8 mouse cellular contexts compared by ENCODE assay signal in genomic region chr2:33444358-33444757, GRCm38 (mm10). TPM values are rescaled to one million over a fixed set of nuclear protein-coding genes. Genes with fewer than 3 reads are reported as not detected.
DNase-seq lines count a peak whose midpoint lies in the region; ATAC-seq and TF ChIP-seq lines count a peak whose summit lies in the region.
"Had no signal": no experiment of that assay in that cellular context is flagged by ENCODE, and none has a peak within 500 bp of the region (broad histone marks: within the 10 kb centered on the region; RNA-seq: fewer than 3 reads in every experiment).

No protein-coding gene starts in this region.

- intact Hi-C loops in heart, postnatal 36 days (cut with DNase I), result no loop called here
- intact Hi-C loops in left cerebral cortex, postnatal 25 days (cut with DNase I), result no loop called here

- peak overlapping the region; percentile 73; the same call in 1 of the 2 replicates for H3K27ac ChIP-seq in ES-E14 (ENCODE audit: insufficient read depth, low read depth, low read length, poor library complexity, severe bottlenecking)
- H3K27ac ChIP-seq in stomach, embryonic 15.5 days, result 0 out of 2 replicates have a peak overlapping the region, but pooled peaks have one; percentile 3
- H3K27ac ChIP-seq: neural tube, embryonic 12.5 days had no signal

- in situ Hi-C loops in ES-E14 (cut with MboI; ENCODE audit: low sequenced_read_pairs in 2 of 2, unreplicated experiment in 2 of 2), result no loop called here

- H3K27me3 ChIP-seq in stomach, embryonic 15.5 days (replicated peaks), result no peaks in the 10 kb centered on the region
- H3K27me3 ChIP-seq: neural tube, embryonic 12.5 days had no signal

- 44% methylated on average over 5 of the region's 5 CpGs for WGBS in stomach, embryonic 15.5 days

- no peak for DNase-seq in ES-E14 (ENCODE audit: low read depth, low spot score)
- DNase-seq in adrenal gland, adult 18-20 months (ENCODE audit: low spot score in 2 of 2), result peak; percentile 81 to 87
- DNase-seq in frontal cortex, adult 2 months (ENCODE audit: extremely low spot score in 1 of 2, low spot score in 1 of 2), result peak; percentile 84 to 91
- DNase-seq in heart, postnatal 36 days, result peak; percentile 88
- DNase-seq in left cerebral cortex, postnatal 25 days (ENCODE audit: low spot score in 2 of 2), result peak; percentile 71 to 96

- no peak for ATAC-seq in stomach, embryonic 15.5 days (ENCODE audit: insufficient read depth, low FRiP score, low read depth)
- no peak for ATAC-seq in erythroid progenitor cell, adult 5-6 weeks (replicated peaks; ENCODE audit: low FRiP score, poor library complexity, severe bottlenecking)

- H3K9ac ChIP-seq in ES-E14 (ENCODE audit: insufficient read depth, low read depth, low read length, poor library complexity, severe bottlenecking), result no peak overlapping the region; the same call in 1 of the 2 replicates
- no peak overlapping the region for H3K9ac ChIP-seq in stomach, embryonic 15.5 days
- H3K9ac ChIP-seq: neural tube, embryonic 12.5 days had no signal

- H3K4me2 ChIP-seq in stomach, embryonic 15.5 days, result no peak overlapping the region
- H3K4me2 ChIP-seq: neural tube, embryonic 12.5 days had no signal

- no peaks in the 10 kb centered on the region for H3K9me3 ChIP-seq in ES-E14 (ENCODE audit: control insufficient read depth, insufficient read depth, low read depth, low read length)
- H3K9me3 ChIP-seq in stomach, embryonic 15.5 days, result no peaks in the 10 kb centered on the region
- H3K9me3 ChIP-seq: neural tube, embryonic 12.5 days had no signal

- peaks cover 21 to 35% of the 10 kb centered on the region in 2 experiments for H3K4me1 ChIP-seq in ES-E14 (ENCODE audit: control insufficient read depth in 2 of 2, insufficient read depth in 2 of 2, low read length in 2 of 2, poor library complexity in 1 of 2)
- 0 out of 2 replicates have a peak, but pooled peaks cover 8% of the 10 kb centered on the region for H3K4me1 ChIP-seq in stomach, embryonic 15.5 days

- peaks cover 5% of the 10 kb centered on the region; the same call in 1 of the 2 replicates for H3K36me3 ChIP-seq in ES-E14 (ENCODE audit: control insufficient read depth, insufficient read depth, low read length, poor library complexity, severe bottlenecking)
- no peaks in the 10 kb centered on the region for H3K36me3 ChIP-seq in stomach, embryonic 15.5 days

- H3K4me3 ChIP-seq in ES-E14 (ENCODE audit: insufficient read depth in 1 of 2, low read depth in 1 of 2, low read length in 2 of 2, poor library complexity in 1 of 2, severe bottlenecking in 1 of 2), result no peak overlapping the region
- H3K4me3 ChIP-seq in stomach, embryonic 15.5 days (replicated peaks), result no peak overlapping the region
- H3K4me3 ChIP-seq: neural tube, embryonic 12.5 days had no signal

TF ChIP-seq in ES-E14, 5 proteins besides CTCF, POLR2A, EP300 and RAD21:
- TF ChIP-seq ZNF384 (IDR thresholded peaks at IDR 0.05; ENCODE audit: low read depth, low read length), result no peak
- no peak for TF ChIP-seq MAFK (IDR thresholded peaks at IDR 0.05; ENCODE audit: insufficient read depth, low read depth, low read length)
- no peak for TF ChIP-seq HCFC1 (IDR thresholded peaks at IDR 0.05; ENCODE audit: borderline replicate concordance, insufficient read depth, low read length)
- no peak for TF ChIP-seq ZC3H11A (IDR thresholded peaks at IDR 0.05; ENCODE audit: borderline replicate concordance, low read depth, low read length)
- no peak for TF ChIP-seq CHD2 (IDR thresholded peaks at IDR 0.05; ENCODE audit: low read depth, low read length)

RNA-seq across cellular contexts. Expression of gene Zbtb34, which starts 13.2 kb away (rescaled TPM):
- total RNA-seq in ES-E14 (2012; rRNA removed), result 13.4 and 16.5 TPM in 2 replicates
- 1 to 10 TPM; 5.6 to 8.2 TPM for total RNA-seq in adrenal gland, adult 18-20 months (2021)
- 16.0 and 17.5 TPM in 2 replicates for polyA plus RNA-seq in frontal cortex, adult 2 months (2012; rRNA removed)
- 1 to 10 TPM; 7.4 to 7.7 TPM for total RNA-seq in heart, postnatal 36 days (2021)
- total RNA-seq in left cerebral cortex, postnatal 25 days (2021), result 10 to 100 TPM; 24.2 to 26.2 TPM
- 5.4 and 5.9 TPM in 2 replicates for polyA plus RNA-seq in stomach, embryonic 15.5 days (2015; fragmentation: Nextera tagmentation; extraction: Ambion mirVana)
- 2.1 and 7.2 TPM in 2 replicates for total RNA-seq in erythroid progenitor cell, adult 5-6 weeks (2015; ENCODE audit: low replicate concordance)
- total RNA-seq in erythroid progenitor cell, adult 5-6 weeks (2017; ENCODE audit: low replicate concordance), result 1.1 and 1.3 TPM in 2 replicates

RNA-seq across cellular contexts. Expression of gene Zbtb43, which starts 24.0 kb away (rescaled TPM):
- total RNA-seq in ES-E14 (2012; rRNA removed), result 31.3 and 32.0 TPM in 2 replicates
- 10 to 100 TPM; 24.3 to 25.1 TPM for total RNA-seq in adrenal gland, adult 18-20 months (2021)
- 22.9 and 23.5 TPM in 2 replicates for polyA plus RNA-seq in frontal cortex, adult 2 months (2012; rRNA removed)
- total RNA-seq in heart, postnatal 36 days (2021), result 10 to 100 TPM; 17.5 to 20.6 TPM
- 10 to 100 TPM; 30.9 to 36.0 TPM for total RNA-seq in left cerebral cortex, postnatal 25 days (2021)
- polyA plus RNA-seq in stomach, embryonic 15.5 days (2015; fragmentation: Nextera tagmentation; extraction: Ambion mirVana), result 14.1 and 16.7 TPM in 2 replicates
- total RNA-seq in erythroid progenitor cell, adult 5-6 weeks (2015; ENCODE audit: low replicate concordance), result 4.7 and 5.0 TPM in 2 replicates
- 7.9 and 10.1 TPM in 2 replicates for total RNA-seq in erythroid progenitor cell, adult 5-6 weeks (2017; ENCODE audit: low replicate concordance)
